Mouse (Mus musculus): ENCODE results near the gene Cxcr2.

The Cxcr2 gene

DNA sequence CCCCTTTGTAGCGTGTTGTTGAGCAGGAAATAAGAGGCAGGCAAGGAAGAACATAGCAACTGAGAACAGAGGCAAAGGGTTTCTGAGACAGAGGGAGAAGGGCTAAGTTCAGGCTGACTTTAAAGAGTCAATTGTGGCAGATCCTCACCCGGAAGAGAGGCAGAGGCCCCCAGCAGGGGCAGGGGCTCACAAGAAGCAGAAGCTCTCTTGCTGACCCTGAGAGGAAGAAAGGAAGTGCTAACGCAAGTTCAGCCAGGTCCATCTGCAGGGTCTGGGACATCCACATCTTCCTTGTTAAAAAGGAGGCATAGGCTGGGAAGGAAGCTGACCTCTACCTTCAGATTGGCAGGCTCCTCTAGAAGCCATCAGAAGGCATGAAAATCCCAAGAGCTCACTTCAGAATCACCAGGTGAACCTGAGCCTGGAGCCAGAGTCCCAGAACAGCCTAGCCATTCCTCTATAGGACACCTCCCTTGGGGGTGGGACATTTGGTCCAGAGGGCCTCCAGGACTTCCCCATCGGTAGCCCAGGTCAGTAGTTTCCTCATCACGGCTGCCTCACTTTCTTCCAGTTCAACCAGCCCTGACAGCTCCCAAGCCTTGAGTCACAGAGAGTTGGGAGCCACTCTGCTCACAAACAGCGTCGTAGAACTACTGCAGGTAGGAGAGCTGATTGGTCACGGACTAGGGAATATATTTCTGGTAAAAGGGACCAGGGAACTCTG, at the start of gene Cxcr2:
TSS of gene Cxcr2 (plus strand) at position 529 of the 724 bp plus-strand sequence.
- no peak for DNase-seq (ENCODE audit: low read depth, low spot score)

DNA sequence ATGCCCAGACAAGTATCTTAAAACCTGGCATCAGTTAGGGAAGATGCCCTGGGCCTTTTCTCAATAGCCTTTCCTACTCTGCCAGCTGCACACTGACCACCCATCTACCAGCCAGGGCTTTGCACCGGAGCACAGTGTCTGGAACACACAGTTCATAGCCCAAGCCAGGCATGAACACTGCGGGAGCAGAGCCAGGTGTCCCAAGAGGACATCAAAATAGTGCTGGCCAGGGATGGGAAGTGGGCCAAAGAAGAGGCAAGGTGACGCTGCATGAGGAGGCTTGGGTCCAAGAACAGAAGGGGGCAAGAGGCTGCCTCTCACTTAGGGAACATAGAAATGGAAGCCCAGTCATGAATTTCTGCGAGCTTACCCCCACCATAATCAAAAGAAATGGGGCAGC, 48.1 kb upstream of the Cxcr2 start:
- no peak for DNase-seq (ENCODE audit: low read depth, low spot score)

DNA sequence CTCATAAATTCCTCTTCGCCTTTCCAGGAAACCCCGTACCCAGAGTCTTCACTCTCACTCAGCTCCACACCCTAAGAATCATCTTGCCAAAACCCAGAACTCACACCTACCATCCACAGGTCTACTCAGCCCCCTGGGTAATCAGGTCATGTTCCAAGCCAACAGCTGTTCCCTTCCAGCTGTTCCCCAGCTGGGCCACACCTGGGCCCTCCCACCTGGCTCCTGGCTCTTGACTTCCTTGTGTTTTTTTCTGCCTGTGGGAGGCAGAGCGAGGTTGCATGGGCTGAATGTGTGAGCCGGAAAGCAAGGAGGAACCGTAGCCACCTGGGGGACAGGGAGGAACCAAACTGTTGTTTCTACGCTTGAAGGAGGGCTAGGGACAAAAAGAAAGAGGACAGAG, 47.6 kb upstream of the Cxcr2 start:
- no peak for DNase-seq (ENCODE audit: low read depth, low spot score)

DNA sequence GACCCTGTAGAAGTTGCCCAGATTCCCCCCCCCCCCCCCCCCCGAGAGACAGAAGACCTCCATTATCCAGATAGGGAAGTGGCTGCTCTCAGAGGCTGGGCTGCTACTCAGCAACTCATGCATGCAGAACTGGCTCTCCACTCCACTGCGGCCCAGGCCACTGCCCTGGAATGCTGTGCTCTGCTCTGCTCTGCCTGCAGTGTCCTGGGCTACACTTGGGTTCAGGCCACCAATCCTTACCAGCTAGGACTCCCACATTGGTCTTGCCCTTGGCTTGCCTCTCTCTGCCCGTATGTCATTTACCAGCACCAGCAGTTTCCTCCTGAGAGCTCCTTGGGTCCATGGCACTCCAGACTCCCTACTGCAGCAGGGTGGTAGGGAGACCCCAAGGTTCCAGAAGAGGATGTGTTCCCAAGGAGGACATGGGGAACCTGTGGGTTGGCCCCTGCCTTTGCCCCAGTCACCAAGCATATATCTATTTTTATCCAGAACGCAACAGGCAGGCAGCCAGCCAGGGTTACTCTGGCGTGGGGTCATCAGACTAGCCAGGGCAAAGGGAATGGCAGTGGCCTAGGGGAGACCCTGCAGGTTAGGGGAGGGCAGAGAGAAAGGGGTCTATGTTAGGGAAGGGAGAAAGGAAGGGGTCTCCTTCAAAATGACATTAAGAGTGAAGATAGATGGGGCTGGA, 45.7 kb upstream of the Cxcr2 start:
- DNase-seq (ENCODE audit: low read depth, low spot score), result no peak

DNA sequence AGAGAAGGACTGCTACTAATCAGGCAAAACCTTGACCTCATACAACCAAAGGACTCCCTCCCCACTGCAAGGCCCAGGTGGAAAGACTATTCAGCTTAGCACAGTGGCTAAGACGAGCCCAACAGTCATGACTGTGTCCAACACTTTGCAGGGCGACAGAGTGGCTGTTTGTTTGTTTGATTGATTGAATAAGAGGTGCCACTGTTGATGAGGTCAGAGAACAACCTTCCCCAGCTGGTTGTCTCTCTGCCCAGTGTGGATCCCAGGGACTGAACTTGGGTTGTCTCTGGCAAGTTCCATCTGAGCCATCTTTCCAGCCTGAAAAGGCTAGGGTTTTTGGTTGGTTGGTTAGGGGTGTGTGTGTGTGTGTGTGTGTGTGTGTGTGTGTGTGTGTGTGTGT, 44.1 kb upstream of the Cxcr2 start:
- no peak for DNase-seq (ENCODE audit: low read depth, low spot score)

DNA sequence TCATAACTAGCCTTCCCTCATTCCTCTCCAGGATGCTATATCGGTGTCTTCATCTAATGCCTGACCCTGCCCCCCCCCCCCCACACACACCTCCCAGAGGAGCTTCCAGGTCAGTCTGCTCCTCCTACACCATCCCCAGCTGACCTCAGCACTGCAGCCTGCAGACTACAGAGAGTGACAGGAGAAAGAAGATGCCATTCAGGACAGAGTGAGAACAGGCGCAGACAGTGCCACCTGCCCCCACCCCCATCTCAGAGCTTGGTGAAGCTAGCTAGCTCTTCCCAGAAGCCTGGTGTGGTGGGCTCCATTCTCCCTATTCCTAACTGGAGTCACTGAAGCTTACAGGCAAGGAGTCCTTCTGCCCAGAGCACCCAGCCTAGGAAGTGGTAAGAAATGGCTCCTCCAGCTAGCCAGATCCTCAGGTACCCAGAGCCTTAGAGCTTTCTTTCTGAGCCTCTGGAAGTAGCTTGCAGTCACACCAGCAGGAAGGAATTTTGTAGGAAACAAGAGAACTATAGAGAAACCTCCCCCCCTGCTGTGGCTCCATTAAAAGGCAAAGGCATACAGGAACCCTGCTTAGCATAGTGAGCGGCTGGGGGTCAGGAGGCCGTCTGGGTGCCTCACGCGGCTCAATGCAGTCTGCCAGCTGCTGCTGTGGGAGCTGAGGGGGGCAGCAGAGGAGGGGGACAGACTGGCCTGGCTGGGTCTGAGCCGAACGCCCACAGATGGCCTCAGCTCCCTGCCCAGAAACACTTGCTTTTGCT, 42.7 kb upstream of the Cxcr2 start:
- DNase-seq (ENCODE audit: low read depth, low spot score), result no peak

DNA sequence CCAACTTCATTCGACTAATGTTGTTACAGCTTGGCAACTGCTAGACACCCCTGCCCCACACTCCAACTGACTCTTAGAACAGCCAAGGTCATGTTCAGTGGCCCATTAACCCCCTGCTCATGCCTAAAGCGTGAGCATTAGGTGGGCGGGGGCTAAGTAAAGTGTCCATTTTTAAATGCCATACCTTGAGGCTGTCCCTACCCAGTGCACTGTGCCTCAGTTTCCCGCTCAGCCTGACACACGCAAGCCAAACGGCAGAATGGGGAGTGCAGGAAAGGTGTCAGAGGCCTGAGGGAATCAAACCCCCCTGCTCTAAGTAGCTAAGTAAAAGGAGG, 42.1 kb upstream of the Cxcr2 start:
- DNase-seq (ENCODE audit: low read depth, low spot score), result no peak

DNA sequence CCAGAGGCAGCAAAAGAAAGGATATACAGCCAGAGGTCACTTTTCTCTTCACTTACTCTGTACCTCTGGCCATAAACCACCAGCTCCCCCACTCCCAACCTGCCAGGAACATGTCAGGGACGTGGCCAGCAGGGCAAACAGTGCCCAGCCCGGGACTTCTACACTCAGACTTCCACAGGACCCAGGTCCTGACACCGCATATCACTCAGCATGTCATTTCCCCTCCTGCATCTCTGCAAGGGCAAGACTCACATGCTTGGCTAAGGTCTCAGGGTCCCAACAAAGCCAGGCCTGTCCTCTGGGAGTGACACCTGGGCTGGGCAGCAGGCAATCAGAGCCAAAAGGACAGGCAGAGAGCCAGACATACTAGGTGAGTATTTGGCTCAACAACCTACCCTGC, 40.7 kb upstream of the Cxcr2 start:
- no peak for DNase-seq (ENCODE audit: low read depth, low spot score)

DNA sequence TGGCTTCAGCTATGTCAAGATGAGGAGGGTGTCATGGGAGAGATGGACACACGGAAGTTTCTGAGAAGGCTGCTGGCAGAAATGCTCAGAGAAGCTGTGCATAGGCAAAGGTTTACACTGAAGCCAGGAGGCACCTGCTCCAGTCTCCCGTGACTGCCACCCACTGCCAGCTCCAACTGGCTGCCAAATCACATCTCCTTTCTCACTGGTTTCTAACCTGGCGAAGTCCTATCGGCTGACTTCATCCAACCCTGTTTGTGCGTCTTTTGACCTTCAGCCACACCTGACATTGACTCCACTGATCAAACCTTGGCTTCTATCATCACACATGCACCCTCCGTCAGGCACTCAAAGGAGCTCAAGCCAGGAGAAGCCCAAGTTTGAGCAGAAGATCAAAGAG, 35.9 kb upstream of the Cxcr2 start:
- DNase-seq (ENCODE audit: low read depth, low spot score), result no peak

DNA sequence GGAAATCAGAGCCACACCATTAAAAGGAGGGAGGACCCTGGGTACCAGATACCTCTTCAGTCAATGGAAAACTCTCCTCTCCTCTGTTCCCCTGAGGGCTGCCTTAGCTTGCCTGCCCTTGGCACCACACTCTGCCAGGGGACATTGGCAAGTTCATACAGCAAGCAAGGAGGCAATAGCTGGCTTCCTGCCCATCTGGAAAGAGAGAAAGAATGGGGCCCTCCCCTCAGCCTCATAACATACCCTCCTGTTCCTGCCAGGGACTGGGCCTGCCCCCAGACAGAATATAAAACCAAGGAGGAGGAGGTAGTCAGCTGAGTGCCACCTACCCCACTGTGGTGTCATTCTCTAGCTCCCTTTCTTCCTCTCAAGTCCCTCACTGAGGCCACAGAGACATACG, 34.7 kb upstream of the Cxcr2 start:
- no peak for DNase-seq (ENCODE audit: low read depth, low spot score)

DNA sequence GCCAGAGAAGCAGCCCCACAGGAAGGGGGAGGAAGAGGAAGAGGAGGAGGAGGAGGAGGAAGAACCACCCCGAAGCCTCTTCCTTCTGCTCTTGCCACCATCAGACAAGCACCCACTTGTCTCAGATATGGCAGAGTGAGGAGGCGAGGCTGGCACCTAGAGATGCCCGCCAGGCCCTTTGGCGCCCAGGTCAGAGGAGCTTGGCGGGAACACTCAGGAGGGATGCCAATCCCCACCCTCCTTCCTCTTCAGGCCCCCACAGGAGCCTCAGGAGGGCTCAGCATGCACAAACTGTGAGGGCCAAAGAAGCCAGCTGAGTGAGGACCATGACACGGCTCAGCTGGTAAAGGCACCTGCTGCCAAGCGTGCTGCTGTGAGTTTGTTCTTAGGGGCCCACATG, 32.7 kb upstream of the Cxcr2 start:
- no peak for DNase-seq (ENCODE audit: low read depth, low spot score)

DNA sequence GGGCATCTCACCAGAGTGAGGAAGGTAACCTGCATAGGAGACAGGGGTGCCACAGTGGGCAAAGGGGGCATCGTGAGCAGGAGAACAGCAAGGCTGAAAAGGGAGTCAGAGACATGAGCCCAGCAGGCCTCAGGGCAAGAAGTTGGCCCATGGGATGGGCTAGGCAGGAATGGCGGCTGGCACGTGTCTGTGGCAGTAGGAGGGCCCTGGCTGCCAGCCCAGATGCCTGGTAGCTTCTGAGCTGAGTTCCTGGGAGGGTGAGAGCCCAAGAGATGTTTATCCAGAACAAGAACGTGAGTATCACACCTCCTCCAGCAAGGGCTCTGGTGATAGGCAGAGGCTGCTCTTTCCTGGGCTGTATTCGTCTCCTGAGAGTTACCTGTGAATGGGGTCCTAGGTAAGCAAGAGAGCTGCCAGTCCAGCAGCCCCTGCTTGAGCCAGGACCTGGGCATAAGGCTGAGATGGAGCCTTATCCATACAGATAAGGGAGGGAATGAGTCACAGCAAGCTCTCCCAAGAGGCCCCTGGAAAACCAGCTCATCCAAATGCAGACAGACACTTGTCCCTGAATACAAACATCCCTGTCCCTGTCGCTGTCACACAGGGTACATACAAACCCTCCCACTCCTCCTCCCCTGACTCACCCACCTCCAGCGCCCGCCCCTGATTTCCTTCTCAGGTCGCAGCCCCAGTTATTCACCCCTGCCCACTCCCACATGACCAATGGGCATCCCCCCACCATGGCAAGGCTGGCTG, 31.8 kb upstream of the Cxcr2 start:
- DNase-seq (ENCODE audit: low read depth, low spot score), result peak; percentile 26

DNA sequence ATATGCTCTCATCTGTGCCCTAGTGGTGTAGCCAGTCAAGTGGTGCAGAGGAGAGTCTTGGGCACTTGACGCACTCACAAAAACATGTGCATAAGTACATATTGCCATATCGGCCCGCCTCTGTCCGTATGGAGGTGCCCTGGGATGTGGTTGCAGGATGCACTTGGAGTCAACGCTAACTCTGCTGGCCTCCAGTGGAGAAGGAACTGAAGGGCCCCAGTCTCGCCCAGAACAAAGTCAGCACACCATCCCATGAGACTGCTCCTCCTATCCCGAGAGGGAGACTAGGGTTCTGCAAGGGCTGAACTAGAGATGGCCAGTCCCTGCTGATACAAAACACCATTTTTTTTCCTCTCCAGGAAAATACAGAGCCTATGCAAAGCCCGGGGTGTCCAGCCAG, 30.6 kb upstream of the Cxcr2 start:
- DNase-seq (ENCODE audit: low read depth, low spot score), result no peak

DNA sequence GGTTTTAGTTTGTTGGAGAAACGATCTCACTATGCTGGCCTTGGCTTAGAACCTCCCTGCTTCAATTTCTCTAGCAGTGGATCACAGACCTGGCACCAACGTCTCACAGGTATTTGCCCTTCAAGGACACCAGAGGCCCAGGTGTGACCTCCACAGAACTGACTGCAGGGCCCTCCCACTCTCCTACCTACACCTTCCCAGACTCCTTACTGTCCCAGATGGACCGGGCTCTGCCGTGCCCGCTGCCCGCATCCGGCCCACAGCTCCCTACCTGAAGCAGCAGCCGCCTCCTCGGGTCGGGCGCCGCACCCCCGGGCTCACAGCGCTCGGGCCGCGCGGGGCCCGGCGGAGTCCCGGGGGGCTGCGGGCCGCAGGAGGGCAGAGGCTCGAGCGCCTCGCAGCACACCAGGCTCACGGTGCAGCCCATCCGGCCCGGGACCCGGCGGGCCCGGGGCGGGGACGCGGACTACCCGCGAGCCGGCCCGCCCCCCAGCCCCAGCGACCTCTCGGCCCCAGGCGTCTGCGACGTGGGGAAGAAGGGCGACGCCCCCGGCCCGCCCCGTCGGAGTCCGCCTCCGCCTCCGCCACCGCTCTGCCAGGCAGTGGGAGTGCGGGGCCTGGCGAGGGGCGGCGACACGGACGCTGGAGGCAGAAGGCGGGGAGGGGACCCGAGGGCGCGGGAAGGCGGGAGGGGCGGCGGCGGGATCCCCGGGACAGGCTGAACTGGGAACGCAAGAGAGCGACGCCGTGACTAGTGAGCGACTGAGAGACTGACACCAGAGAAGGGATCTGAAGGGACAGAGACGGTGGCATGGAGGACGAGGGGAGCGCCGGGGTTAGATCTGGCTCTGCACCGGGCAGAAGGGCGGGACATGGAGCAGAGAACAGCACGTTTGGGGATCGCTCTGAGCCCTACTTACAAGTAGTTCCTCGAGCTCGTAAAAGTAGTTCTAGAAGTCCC, 29.5 kb upstream of the Cxcr2 start, which contains the start of gene Tns1:
TSS of gene Tns1 (minus strand) at position 429 of the 961 bp plus-strand sequence.
- no peak for DNase-seq (ENCODE audit: low read depth, low spot score)

DNA sequence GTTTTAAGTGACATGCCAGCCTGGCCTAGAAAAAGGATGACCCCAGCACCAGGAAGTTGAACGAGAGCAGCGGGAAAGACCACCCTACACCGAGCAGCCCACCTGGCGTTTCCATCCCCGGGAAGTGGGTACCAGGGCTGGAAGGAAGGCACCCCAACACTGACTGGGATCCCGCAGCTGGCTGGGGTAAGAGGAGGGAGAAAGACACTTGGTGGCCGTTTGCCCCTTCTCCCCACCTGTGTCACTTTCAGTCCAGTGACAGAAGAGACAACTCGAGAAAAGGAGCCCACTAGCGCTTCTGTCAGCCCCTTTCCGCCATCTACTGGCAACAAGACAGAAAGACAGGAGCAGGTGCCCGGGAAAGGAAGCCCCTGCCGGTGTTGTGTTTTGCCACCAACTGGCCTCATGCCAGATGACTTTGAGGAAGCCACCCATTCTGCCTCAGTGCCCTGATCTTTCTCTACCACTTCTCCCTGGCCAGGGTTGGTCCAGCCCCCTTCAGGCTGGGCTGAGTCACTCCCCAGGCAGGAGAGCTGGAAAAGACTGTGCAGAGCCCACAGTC, 28.7 kb upstream of the Cxcr2 start, which contains the start of gene Rufy4:
TSS of gene Rufy4 (plus strand) at position 551 of the 562 bp plus-strand sequence.
- DNase-seq (ENCODE audit: low read depth, low spot score), result peak; percentile 11

DNA sequence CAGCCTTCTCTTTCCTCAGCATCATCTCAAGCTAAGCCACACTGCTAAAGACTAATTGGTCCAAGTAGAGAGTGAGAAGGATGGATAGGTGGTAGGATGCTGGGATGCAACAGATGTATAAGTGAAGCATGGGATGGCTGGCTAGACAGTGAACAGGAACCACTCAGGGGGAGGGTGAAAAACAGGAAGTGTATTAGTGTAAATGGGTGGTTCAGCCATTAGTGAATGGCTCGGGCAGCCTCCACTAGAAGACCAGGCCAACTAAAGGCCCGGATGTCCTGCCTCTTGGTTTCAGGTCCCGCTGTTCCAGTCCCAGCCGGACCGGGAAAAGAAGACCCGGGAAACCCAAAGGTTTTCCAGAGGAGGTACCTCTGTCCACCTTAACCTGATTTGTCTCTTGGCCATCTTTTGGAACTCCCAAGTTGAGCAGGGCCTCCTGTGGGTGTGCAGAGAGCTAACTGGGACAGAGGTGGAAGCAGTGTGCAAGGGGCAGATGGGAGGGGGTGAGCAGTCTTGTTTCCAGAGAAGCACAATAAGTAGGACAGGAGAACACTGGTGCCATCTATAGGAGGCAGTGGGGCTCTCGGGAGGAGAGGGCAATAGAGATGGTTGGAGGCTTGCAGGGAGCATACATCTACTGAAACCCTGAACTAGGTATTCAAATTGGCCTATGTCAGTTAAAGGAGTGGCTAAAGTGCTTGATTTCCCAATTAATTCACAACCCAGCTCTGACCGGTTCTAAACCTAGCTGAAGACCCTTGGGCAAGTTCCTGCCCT, 22.7 kb upstream of the Cxcr2 start:
- no peak for DNase-seq (ENCODE audit: low read depth, low spot score)

DNA sequence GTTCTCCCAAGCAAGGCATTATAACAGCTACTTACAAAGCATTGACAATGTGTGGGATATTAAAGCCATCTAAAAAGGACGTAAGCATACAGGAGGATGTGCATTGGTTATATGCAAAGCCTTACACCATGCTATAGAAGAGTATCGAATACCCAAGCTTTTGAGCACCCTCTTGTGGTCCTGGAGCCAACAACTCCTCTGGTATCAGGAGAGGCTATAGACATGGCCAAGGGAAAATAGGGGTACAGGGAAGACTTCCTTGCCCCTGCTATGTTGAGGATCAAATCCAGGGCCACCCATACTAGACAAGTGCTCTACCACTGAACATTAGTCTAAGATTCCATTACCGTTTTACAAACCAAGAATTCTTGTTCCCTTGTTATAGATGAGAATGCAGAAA, 21.8 kb upstream of the Cxcr2 start:
- DNase-seq (ENCODE audit: low read depth, low spot score), result no peak

DNA sequence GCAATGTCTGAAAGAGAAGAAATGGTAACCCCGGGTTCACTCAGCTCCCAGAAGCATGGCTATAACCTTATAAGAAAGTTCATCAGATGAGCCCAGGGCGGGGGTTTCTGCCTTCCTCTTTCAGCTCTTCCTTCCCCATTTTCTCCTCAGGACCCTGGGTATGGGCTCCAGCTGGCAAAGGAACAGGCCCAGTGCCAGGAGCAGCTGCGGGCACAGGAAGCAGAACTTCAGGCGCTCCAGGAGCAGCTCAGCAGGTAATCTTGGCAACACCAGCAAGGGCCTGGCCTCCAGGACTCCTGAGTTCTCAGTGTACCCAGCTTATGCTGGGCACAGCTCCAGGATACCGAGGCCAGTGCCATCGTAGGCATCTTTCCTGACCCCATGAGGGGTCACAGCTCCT, 19.8 kb upstream of the Cxcr2 start:
- DNase-seq (ENCODE audit: low read depth, low spot score), result no peak

DNA sequence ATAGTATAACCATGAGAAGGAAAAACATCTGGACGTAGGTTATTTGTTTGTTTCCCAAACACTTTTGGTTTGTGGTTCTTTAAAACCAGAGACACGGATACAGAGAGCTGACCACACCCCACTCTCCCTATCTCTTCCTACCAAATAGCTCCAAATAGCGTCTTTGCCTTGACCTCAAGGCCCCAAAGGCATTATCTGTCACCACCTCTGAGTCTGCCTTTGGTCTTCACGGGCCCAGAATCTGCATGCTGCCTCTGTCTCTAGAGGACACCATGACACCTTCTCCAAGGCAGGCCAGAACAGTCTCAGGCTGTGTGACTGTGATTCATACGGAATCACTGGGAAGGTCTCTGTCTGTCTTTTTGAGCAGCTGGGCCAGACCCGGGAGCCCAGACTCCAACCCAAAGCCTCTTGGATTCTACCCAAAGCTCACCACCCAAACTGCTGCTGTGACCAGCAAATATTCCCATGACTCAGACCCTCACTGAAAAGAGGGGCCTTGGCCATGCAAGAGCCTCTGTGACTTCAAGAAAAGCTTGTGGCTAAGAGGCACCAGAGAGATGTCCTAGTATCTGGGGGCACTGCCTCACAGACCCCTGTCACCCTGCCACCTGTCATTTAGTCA, 18.4 kb upstream of the Cxcr2 start:
- DNase-seq (ENCODE audit: low read depth, low spot score), result no peak

Data from telencephalon, adult 2 months (tissue).